Mouse (Mus musculus) MEL (cell line): ENCODE data around the gene Hfm1. TPM values are rescaled to one million over a fixed set of nuclear protein-coding genes. Genes with fewer than 3 reads are reported as not detected.

Experiments
- DNase-seq: peaks from one replicate; pipeline ENCODE4 v3.0.0; 2011; ENCODE audit warnings: low read depth, low spot score
- H3K27ac ChIP-seq: 2 replicates; pipeline ENCODE4 v1.5.1; 2012; ENCODE audit warnings: low read depth, mild to moderate bottlenecking, control low read depth, low read length, moderate library complexity; ENCODE audit not compliant: control insufficient read depth
- H3K27me3 ChIP-seq, 2 experiments: fragments of 150-350 bp in 1 of 2; sonication (generic) in 1 of 2; 2 replicates each; pipeline ENCODE4 v1.6.1; 2012; ENCODE audit warnings: low read length in 2 of 2, mild to moderate bottlenecking in 2 of 2, improper control_type of control experiment in 1 of 2, moderate library complexity in 1 of 2; ENCODE audit not compliant: insufficient read depth in 2 of 2, control insufficient read depth in 1 of 2
- H3K36me3 ChIP-seq, 2 experiments: 2 replicates each; pipeline ENCODE4 v1.6.1; 2012 to 2014; ENCODE audit warnings: low read length in 2 of 2, improper control_type of control experiment in 1 of 2, inconsistent platforms in 1 of 2, mild to moderate bottlenecking in 1 of 2; ENCODE audit not compliant: insufficient read depth in 2 of 2, control insufficient read depth in 1 of 2
- H3K4me1 ChIP-seq, 2 experiments: fragments of 150-350 bp in 1 of 2; sonication (generic) in 1 of 2; 2 replicates each; pipeline ENCODE4 v1.6.1; 2012; ENCODE audit warnings: low read length in 2 of 2, improper control_type of control experiment in 1 of 2, mild to moderate bottlenecking in 1 of 2; ENCODE audit not compliant: insufficient read depth in 2 of 2, control insufficient read depth in 1 of 2
- H3K4me3 ChIP-seq, 2 experiments: fragments of 150-350 bp in 1 of 2; sonication (generic) in 1 of 2; 2 replicates each; pipeline ENCODE4 v1.5.1; 2012; ENCODE audit warnings: low read depth in 2 of 2, low read length in 2 of 2, mild to moderate bottlenecking in 2 of 2, moderate library complexity in 2 of 2, control low read depth in 1 of 2, improper control_type of control experiment in 1 of 2; ENCODE audit not compliant: control insufficient read depth in 1 of 2, insufficient read depth in 1 of 2
- H3K79me2 ChIP-seq: 2 replicates; pipeline ENCODE4 v1.6.1; 2012; ENCODE audit warnings: mild to moderate bottlenecking, low read length, moderate library complexity; ENCODE audit not compliant: control insufficient read depth, poor library complexity, insufficient read depth
- H3K9ac ChIP-seq: 2 replicates; pipeline ENCODE4 v1.6.1; 2012; ENCODE audit warnings: low read depth, mild to moderate bottlenecking, control low read depth, low read length, moderate library complexity; ENCODE audit not compliant: control insufficient read depth, poor library complexity, severe bottlenecking
- H3K9me3 ChIP-seq: fragments of 150-350 bp; sonication (generic); replicated peaks from 2 replicates; pipeline ENCODE4 v1.6.1; 2012; ENCODE audit warnings: mild to moderate bottlenecking, low read length, improper control_type of control experiment, moderate library complexity; ENCODE audit not compliant: insufficient read depth
- CHD2 ChIP-seq: IDR thresholded peaks from 2 replicates; pipeline ENCODE4 v1.6.1; 2011; ENCODE audit warnings: low read length, improper control_type of control experiment
- ELF1 ChIP-seq: IDR thresholded peaks from 2 replicates; pipeline ENCODE4 v1.6.1; 2014; ENCODE audit warnings: low read depth, mild to moderate bottlenecking, inconsistent platforms, low read length, improper control_type of control experiment, moderate library complexity
- EP300 ChIP-seq, 2 experiments: IDR thresholded peaks; 2 replicates each; pipeline ENCODE4 v1.6.1; 2011; ENCODE audit warnings: improper control_type of control experiment in 2 of 2, low read length in 2 of 2, low read depth in 1 of 2, mild to moderate bottlenecking in 1 of 2
- GATA1 ChIP-seq: IDR thresholded peaks from 2 replicates; pipeline ENCODE4 v1.6.1; 2011; ENCODE audit warnings: low read depth, low read length, improper control_type of control experiment
- HCFC1 ChIP-seq: IDR thresholded peaks from 2 replicates; pipeline ENCODE4 v1.6.1; 2012; ENCODE audit warnings: low read depth, mild to moderate bottlenecking, inconsistent platforms, low read length, improper control_type of control experiment, moderate library complexity
- JUND ChIP-seq: IDR thresholded peaks from 2 replicates; pipeline ENCODE4 v1.6.1; 2011; ENCODE audit warnings: low read depth, mild to moderate bottlenecking, improper control_type of control experiment, low read length
- KAT2A ChIP-seq: conservative IDR thresholded peaks from 2 replicates; pipeline ENCODE4 v1.6.1; 2012; ENCODE audit warnings: low read depth, low read length, improper control_type of control experiment, inconsistent platforms
- MAX ChIP-seq: IDR thresholded peaks from 2 replicates; pipeline ENCODE4 v1.6.1; 2011; ENCODE audit warnings: low read length, improper control_type of control experiment
- MAZ ChIP-seq: IDR thresholded peaks from 2 replicates; pipeline ENCODE4 v1.6.1; 2012; ENCODE audit warnings: low read depth, mild to moderate bottlenecking, inconsistent platforms, low read length, improper control_type of control experiment
- MEF2A ChIP-seq: IDR thresholded peaks from 2 replicates; pipeline ENCODE4 v1.6.1; 2014; ENCODE audit warnings: low read depth, mild to moderate bottlenecking, inconsistent platforms, low read length, improper control_type of control experiment; ENCODE audit not compliant: poor library complexity, insufficient replicate concordance, severe bottlenecking; ENCODE audit errors: extremely low read depth
- MXI1 ChIP-seq: IDR thresholded peaks from 2 replicates; pipeline ENCODE4 v1.6.1; 2011; ENCODE audit warnings: mild to moderate bottlenecking, low read depth, low read length, improper control_type of control experiment
- MYC ChIP-seq: IDR thresholded peaks from 2 replicates; pipeline ENCODE4 v1.6.1; 2011; ENCODE audit warnings: low read depth, mild to moderate bottlenecking, low read length, improper control_type of control experiment, moderate library complexity
- NRF1 ChIP-seq: IDR thresholded peaks from 2 replicates; pipeline ENCODE4 v1.6.1; 2014; ENCODE audit warnings: low read depth, mild to moderate bottlenecking, inconsistent platforms, low read length, improper control_type of control experiment, moderate library complexity; ENCODE audit not compliant: poor library complexity, insufficient read depth, severe bottlenecking
- POLR2AphosphoS2 ChIP-seq: IDR thresholded peaks from 2 replicates; pipeline ENCODE4 v1.6.1; 2011; ENCODE audit warnings: low read length, improper control_type of control experiment
- POLR2AphosphoS5 ChIP-seq: IDR thresholded peaks from 2 replicates; pipeline ENCODE4 v1.6.1; 2012; ENCODE audit warnings: low read depth, borderline replicate concordance, mild to moderate bottlenecking, inconsistent platforms, low read length, moderate library complexity, mixed read lengths
- RCOR1 ChIP-seq: IDR thresholded peaks from 2 replicates; pipeline ENCODE4 v1.6.1; 2012; ENCODE audit warnings: low read depth, mild to moderate bottlenecking, inconsistent platforms, low read length, improper control_type of control experiment
- SIN3A ChIP-seq: IDR thresholded peaks from 2 replicates; pipeline ENCODE4 v1.6.1; 2012; ENCODE audit warnings: low read length, improper control_type of control experiment, inconsistent platforms
- SMC3 ChIP-seq: IDR thresholded peaks from 2 replicates; pipeline ENCODE4 v1.6.1; 2011; ENCODE audit warnings: low read depth, low read length, improper control_type of control experiment
- TAL1 ChIP-seq: IDR thresholded peaks from 2 replicates; pipeline ENCODE4 v1.6.1; 2012; ENCODE audit warnings: mild to moderate bottlenecking, inconsistent platforms, low read length, moderate library complexity, mixed read lengths
- TBP ChIP-seq: IDR thresholded peaks from 2 replicates; pipeline ENCODE4 v1.8.0; 2011; ENCODE audit warnings: low read depth, low read length, improper control_type of control experiment
- USF1 ChIP-seq: IDR thresholded peaks from 2 replicates; pipeline ENCODE4 v1.6.1; 2014; ENCODE audit warnings: low read depth, mild to moderate bottlenecking, inconsistent platforms, low read length, improper control_type of control experiment, moderate library complexity
- USF2 ChIP-seq, 2 experiments: IDR thresholded peaks; 2 replicates each; pipeline ENCODE4 v1.6.1; 2011 to 2012; ENCODE audit warnings: improper control_type of control experiment in 2 of 2, low read length in 2 of 2, borderline replicate concordance in 1 of 2, inconsistent platforms in 1 of 2, low read depth in 1 of 2, mild to moderate bottlenecking in 1 of 2; ENCODE audit not compliant: insufficient read depth in 1 of 2
- ZC3H11A ChIP-seq: IDR thresholded peaks from 2 replicates; pipeline ENCODE4 v1.6.1; 2012; ENCODE audit warnings: low read depth, mild to moderate bottlenecking, inconsistent platforms, low read length, improper control_type of control experiment
- ZKSCAN1 ChIP-seq: IDR thresholded peaks from 2 replicates; pipeline ENCODE4 v1.6.1; 2012; ENCODE audit warnings: low read depth, mild to moderate bottlenecking, inconsistent platforms, low read length, improper control_type of control experiment, moderate library complexity
- ZMIZ1 ChIP-seq: IDR thresholded peaks from 2 replicates; pipeline ENCODE4 v1.6.1; 2012; ENCODE audit warnings: low read depth, mild to moderate bottlenecking, inconsistent platforms, low read length, improper control_type of control experiment, moderate library complexity
- ZNF384 ChIP-seq: IDR thresholded peaks from 2 replicates; pipeline ENCODE4 v1.6.1; 2012; ENCODE audit warnings: low read depth, mild to moderate bottlenecking, inconsistent platforms, low read length, improper control_type of control experiment
- polyA plus RNA-seq, 2 experiments: library from polyadenylated mRNA; stranded (reverse) in 1 of 2; unstranded in 1 of 2; fragments of >175 nt in 1 of 2; fragments of >200 nt in 1 of 2; gene quantifications; 2 replicates each; pipeline versions ENCODE4 v1.2.1 to v1.2.4; 2012; ENCODE audit warnings: low replicate concordance in 2 of 2, low read depth in 1 of 2; ENCODE audit not compliant: insufficient read length in 2 of 2, insufficient read depth in 1 of 2, missing spikeins in 1 of 2
- total RNA-seq: library from RNA; depleted of rRNA; stranded (reverse); fragments of 300-350 nt; gene quantifications from 2 replicates; pipeline ENCODE4 v1.2.3, GENCODE M21; 2012

Hfm1 gene
- total and polyA plus RNA-seq, 3 experiments = not detected

GRCm38 (mm10) chr5:106887303-106888071, 38.6 kb downstream of the Hfm1 start:
- TF ChIP-seq MAX = no peak
- no peak for TF ChIP-seq TBP
- TF ChIP-seq NRF1 = no peak
- no peak for TF ChIP-seq MYC
- TF ChIP-seq KAT2A = no peak
- no peak for TF ChIP-seq USF1
- no peak for TF ChIP-seq MXI1
- Histone ChIP-seq H3K9ac (no peak overlapping the region), H3K79me2 (no peaks in the 10 kb centered on the region), H3K27ac (no peak overlapping the region), H3K27me3 (peaks cover 2 to 3% of the 10 kb centered on the region in 2 experiments), H3K9me3 (no peaks in the 10 kb centered on the region), H3K4me1 (no peaks in the 10 kb centered on the region), H3K4me3 (no peak overlapping the region), H3K36me3 (no peaks in the 10 kb centered on the region)
- peak; percentile 19 for DNase-seq

- H3K36me3 ChIP-seq = no peaks in the 10 kb centered on the region
Measured at GRCm38 (mm10) chr5:106885517-106885916, 40.6 kb downstream of the Hfm1 start.

GRCm38 (mm10) chr5:106876438-106876837, 49.7 kb downstream of the Hfm1 start:
- Histone ChIP-seq H3K27ac (no peak overlapping the region), H3K4me3 (no peak overlapping the region), H3K9me3 (no peaks in the 10 kb centered on the region), H3K4me1 (no peaks in the 10 kb centered on the region), H3K79me2 (no peaks in the 10 kb centered on the region), H3K9ac (no peak overlapping the region), H3K36me3 (no peaks in the 10 kb centered on the region), H3K27me3 (peaks cover 4 to 7% of the 10 kb centered on the region in 2 experiments; a peak in 3 of 4 replicates)
- DNase-seq = peak; percentile 23
- TF ChIP-seq JUND (no peak), NRF1 (no peak), CHD2 (no peak), RCOR1 (0 out of 2 replicates have a peak, but pooled peaks have one; percentile 47), ZKSCAN1 (no peak), ZNF384 (no peak), GATA1 (peak; percentile 51; the same call in 1 of the 2 replicates), USF2 (IDR thresholded peaks at IDR 0.05; ENCODE audit: borderline replicate concordance in 1 of 2, insufficient read depth in 1 of 2, low read depth in 1 of 2, low read length in 2 of 2) (no peak), MXI1 (no peak), ZC3H11A (no peak), KAT2A (no peak), MAZ (no peak), ZMIZ1 (no peak), TAL1 (no peak), POLR2AphosphoS2 (no peak), ELF1 (no peak), EP300 (IDR thresholded peaks at IDR 0.05; ENCODE audit: low read depth in 1 of 2, low read length in 2 of 2) (0 out of 4 replicates have a peak, but pooled peaks of 1 of the 2 experiments have one; percentile 28), TBP (no peak), HCFC1 (no peak), SIN3A (no peak)

More at GRCm38 (mm10) chr5:106885517-106885916, 40.6 kb downstream of the Hfm1 start:
- H3K79me2 ChIP-seq = no peaks in the 10 kb centered on the region
- H3K9me3 ChIP-seq = no peaks in the 10 kb centered on the region
- no peak overlapping the region for H3K4me3 ChIP-seq
- no peak for DNase-seq
- H3K9ac ChIP-seq = no peak overlapping the region
- H3K27me3 ChIP-seq = peaks cover 1 to 3% of the 10 kb centered on the region in 2 experiments
- no peaks in the 10 kb centered on the region for H3K4me1 ChIP-seq
- no peak overlapping the region for H3K27ac ChIP-seq
- TF ChIP-seq SMC3 = no peak
- no peak for TF ChIP-seq ZC3H11A
- TF ChIP-seq MEF2A = no peak
- no peak for TF ChIP-seq POLR2AphosphoS5
- no peak for TF ChIP-seq MXI1
